In the genomic region with DNA sequence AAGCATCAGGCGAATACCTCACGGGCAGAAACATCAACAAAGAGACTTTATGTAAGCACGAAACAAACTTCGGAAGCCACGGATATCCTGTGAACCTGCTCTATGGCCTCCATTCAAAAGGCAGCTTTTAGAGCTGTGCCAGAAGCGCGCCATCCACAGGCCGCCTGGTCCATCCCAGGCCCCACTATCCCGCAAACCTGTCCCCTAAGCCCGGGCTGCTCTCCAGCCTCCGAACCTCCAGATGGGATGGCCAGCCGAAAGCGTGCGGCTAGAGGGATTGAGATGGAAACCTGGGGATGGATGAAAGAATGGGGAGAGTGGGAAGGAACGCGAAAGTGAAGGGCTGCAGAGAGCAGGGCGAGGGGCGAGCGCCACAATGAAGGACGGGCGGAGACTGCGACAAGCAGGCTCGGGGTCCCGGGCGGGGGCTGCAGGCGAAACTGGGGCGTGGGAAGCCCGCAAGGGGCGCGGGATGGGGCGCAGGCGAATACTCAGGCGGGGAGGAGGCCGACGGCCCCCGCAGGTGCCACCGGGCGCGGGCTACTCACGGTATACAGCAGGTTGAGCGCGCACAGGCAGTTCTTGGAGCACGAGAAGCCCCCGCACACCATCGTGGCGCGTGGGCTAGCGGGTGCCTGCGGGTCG, we compare ENCODE assay signal across 8 mouse cellular contexts. TPM values are rescaled to one million over a fixed set of nuclear protein-coding genes. Genes with fewer than 3 reads are reported as not detected.
DNase-seq lines count a peak whose midpoint lies in the region; ATAC-seq and TF ChIP-seq lines count a peak whose summit lies in the region.

No protein-coding gene starts in this region.

- no peaks in the 10 kb centered on the region for H3K36me3 ChIP-seq in embryonic facial prominence, embryonic 13.5 days
- H3K36me3 ChIP-seq in heart, embryonic 10.5 days: no peaks in the 10 kb centered on the region
- H3K36me3 ChIP-seq in liver, embryonic 14.5 days (replicated peaks; ENCODE audit: control insufficient read depth, insufficient read depth, low read depth): no peaks in the 10 kb centered on the region
- H3K36me3 ChIP-seq in stomach, postnatal 0 days (ENCODE audit: control insufficient read depth, insufficient read depth, low read length): no peaks in the 10 kb centered on the region

- DNase-seq in CD8-positive naive resting alpha-beta T cell, adult 2 months (ENCODE audit: low read depth in 2 of 2, low spot score in 2 of 2): peak; percentile 52 to 62
- DNase-seq in heart, embryonic 10.5 days (ENCODE audit: low spot score): peak; percentile 77
- peak; percentile 50 for DNase-seq in kidney, adult 9 months
- no peak for DNase-seq in liver, embryonic 14.5 days (ENCODE audit: low read depth in 3 of 3, low spot score in 3 of 3)
- peak; percentile 79 for DNase-seq in neural tube, embryonic 10.5 days (ENCODE audit: extremely low spot score, low spot score)
- DNase-seq in stomach, postnatal 0 days (ENCODE audit: low spot score): peak; percentile 55

- no peaks in the 10 kb centered on the region for H3K9me3 ChIP-seq in embryonic facial prominence, embryonic 13.5 days
- H3K9me3 ChIP-seq in heart, embryonic 10.5 days: no peaks in the 10 kb centered on the region
- H3K9me3 ChIP-seq in liver, embryonic 14.5 days (ENCODE audit: control insufficient read depth, low read length): no peaks in the 10 kb centered on the region
- H3K9me3 ChIP-seq in stomach, postnatal 0 days (ENCODE audit: control insufficient read depth, low read length): no peaks in the 10 kb centered on the region

- H3K4me2 ChIP-seq in embryonic facial prominence, embryonic 13.5 days: peak overlapping the region; percentile 92
- peak overlapping the region; percentile 89 for H3K4me2 ChIP-seq in liver, embryonic 14.5 days (ENCODE audit: low read depth)
- H3K4me2 ChIP-seq in stomach, postnatal 0 days (replicated peaks; ENCODE audit: low read depth): peak overlapping the region; percentile 100

- peaks cover 3% of the 10 kb centered on the region; the same call in 1 of the 2 replicates for H3K27me3 ChIP-seq in embryonic facial prominence, embryonic 13.5 days
- no peaks in the 10 kb centered on the region for H3K27me3 ChIP-seq in heart, embryonic 10.5 days (ENCODE audit: insufficient read depth, poor library complexity, severe bottlenecking)
- H3K27me3 ChIP-seq in liver, embryonic 14.5 days (ENCODE audit: control insufficient read depth, insufficient read depth, low read length): no peaks in the 10 kb centered on the region
- H3K27me3 ChIP-seq in stomach, postnatal 0 days (ENCODE audit: control insufficient read depth, insufficient read depth, low read length): no peaks in the 10 kb centered on the region

- TF ChIP-seq CTCF in bone marrow, adult 2 months (IDR thresholded peaks at IDR 0.05; ENCODE audit: control insufficient read depth, insufficient read depth, low read length): no peak
- peak; percentile 47 for TF ChIP-seq CTCF in liver, embryonic 14.5 days (IDR thresholded peaks at IDR 0.05; ENCODE audit: low read depth)
- TF ChIP-seq CTCF in stomach, postnatal 0 days (IDR thresholded peaks at IDR 0.05; ENCODE audit: low read depth): peak; percentile 58

- ATAC-seq in embryonic facial prominence, embryonic 13.5 days (ENCODE audit: insufficient number of reproducible peaks, insufficient read depth, low FRiP score, low TSS enrichment, low read depth): peak; percentile 38; the same call in 1 of the 2 replicates
- peak; percentile 69 for ATAC-seq in liver, embryonic 14.5 days (ENCODE audit: insufficient read depth)
- ATAC-seq in stomach, postnatal 0 days (ENCODE audit: low FRiP score, low TSS enrichment): peak; percentile 65

- H3K4me3 ChIP-seq in bone marrow, adult 2 months (replicated peaks; ENCODE audit: control insufficient read depth, low read depth, low read length): peak overlapping the region; percentile 74
- H3K4me3 ChIP-seq in embryonic facial prominence, embryonic 13.5 days: peak overlapping the region; percentile 69
- H3K4me3 ChIP-seq in heart, embryonic 10.5 days: peak overlapping the region; percentile 95
- H3K4me3 ChIP-seq in liver, embryonic 14.5 days (ENCODE audit: insufficient read depth in 1 of 2, low read depth in 2 of 2, low read length in 2 of 2): peak overlapping the region; percentile 69 to 72
- H3K4me3 ChIP-seq in stomach, postnatal 0 days (ENCODE audit: low read depth, low read length): peak overlapping the region; percentile 85

- H3K27ac ChIP-seq in bone marrow, adult 2 months (ENCODE audit: control insufficient read depth, insufficient read depth, low read depth, low read length, poor library complexity): peak overlapping the region; percentile 52
- H3K27ac ChIP-seq in embryonic facial prominence, embryonic 13.5 days: 0 out of 2 replicates have a peak overlapping the region, but pooled peaks have one; percentile 36
- H3K27ac ChIP-seq in heart, embryonic 10.5 days: peak overlapping the region; percentile 94
- no peak overlapping the region for H3K27ac ChIP-seq in liver, embryonic 14.5 days
- peak overlapping the region; percentile 82 for H3K27ac ChIP-seq in stomach, postnatal 0 days (replicated peaks)

- WGBS in bone marrow, adult 2 months: under 1% methylated on average over 50 of the region's 50 CpGs
- 1% methylated on average over 50 of the region's 50 CpGs for WGBS in embryonic facial prominence, embryonic 13.5 days
- WGBS in heart, embryonic 10.5 days: under 1% methylated on average over 50 of the region's 50 CpGs
- under 1% methylated on average over 46 of the region's 50 CpGs for WGBS in liver, embryonic 14.5 days (ENCODE audit: insufficient replicate concordance)
- under 1% methylated on average over 47 of the region's 50 CpGs for WGBS in stomach, postnatal 0 days

- peaks cover 1% of the 10 kb centered on the region for H3K4me1 ChIP-seq in bone marrow, adult 2 months (ENCODE audit: control insufficient read depth, insufficient read depth, low read length)
- H3K4me1 ChIP-seq in embryonic facial prominence, embryonic 13.5 days: peaks cover 7% of the 10 kb centered on the region; the same call in 1 of the 2 replicates
- peaks cover 20% of the 10 kb centered on the region for H3K4me1 ChIP-seq in heart, embryonic 10.5 days
- peaks cover 0 to 18% of the 10 kb centered on the region in 2 experiments; a peak in 3 of 4 replicates for H3K4me1 ChIP-seq in liver, embryonic 14.5 days (replicated peaks; ENCODE audit: control insufficient read depth in 2 of 2, insufficient read depth in 2 of 2, low read length in 1 of 2)
- H3K4me1 ChIP-seq in stomach, postnatal 0 days (replicated peaks; ENCODE audit: control insufficient read depth, insufficient read depth): no peaks in the 10 kb centered on the region

- TF ChIP-seq POLR2A in bone marrow, adult 2 months (IDR thresholded peaks at IDR 0.05; ENCODE audit: borderline replicate concordance, control insufficient read depth, low read depth, low read length): no peak

- no peak for TF ChIP-seq EP300 in liver, embryonic 14.5 days (IDR thresholded peaks at IDR 0.05; ENCODE audit: low read depth)
- no peak for TF ChIP-seq EP300 in stomach, postnatal 0 days (optimal IDR thresholded peaks at IDR 0.05)

- H3K9ac ChIP-seq in embryonic facial prominence, embryonic 13.5 days: peak overlapping the region; percentile 73
- H3K9ac ChIP-seq in liver, embryonic 14.5 days (replicated peaks): peak overlapping the region; percentile 71
- H3K9ac ChIP-seq in stomach, postnatal 0 days (ENCODE audit: low read length): peak overlapping the region; percentile 81

RNA-seq across cellular contexts. Expression of a gene that starts 0.5 kb away (rescaled TPM):
- polyA plus RNA-seq in bone marrow, adult 2 months (2011; ENCODE audit: insufficient read depth, insufficient read length, low replicate concordance, missing spikeins): 18.3 and 22.2 TPM in 2 replicates
- 57.4 and 61.3 TPM in 2 replicates for polyA plus RNA-seq in embryonic facial prominence, embryonic 13.5 days (2015; fragmentation: Nextera tagmentation; extraction: Ambion mirVana)
- polyA plus RNA-seq in heart, embryonic 10.5 days (2016; fragmentation: Nextera tagmentation; extraction: Ambion mirVana): 72.7 and 75.8 TPM in 2 replicates
- polyA plus RNA-seq in liver, embryonic 14.5 days (2012; rRNA removed): 7.8 and 9.3 TPM in 2 replicates
- polyA plus RNA-seq in liver, embryonic 14.5 days (2014; fragmentation: Nextera tagmentation; extraction: Ambion mirVana): 15.5 and 17.4 TPM in 2 replicates
- 121 and 129 TPM in 2 replicates for polyA plus RNA-seq in stomach, postnatal 0 days (2015; fragmentation: Nextera tagmentation; extraction: Ambion mirVana)

RNA-seq across cellular contexts. Expression of a gene that starts 49.1 kb away (rescaled TPM):
- not detected in 2 replicates for polyA plus RNA-seq in bone marrow, adult 2 months (2011; ENCODE audit: insufficient read depth, insufficient read length, low replicate concordance, missing spikeins)
- 0.55 and 1.7 TPM in 2 replicates for polyA plus RNA-seq in embryonic facial prominence, embryonic 13.5 days (2015; fragmentation: Nextera tagmentation; extraction: Ambion mirVana)
- not detected in 2 replicates for polyA plus RNA-seq in heart, embryonic 10.5 days (2016; fragmentation: Nextera tagmentation; extraction: Ambion mirVana)
- 0.07 and 0.09 TPM in 2 replicates for polyA plus RNA-seq in liver, embryonic 14.5 days (2012; rRNA removed)
- polyA plus RNA-seq in liver, embryonic 14.5 days (2014; fragmentation: Nextera tagmentation; extraction: Ambion mirVana): not detected in 2 replicates
- polyA plus RNA-seq in stomach, postnatal 0 days (2015; fragmentation: Nextera tagmentation; extraction: Ambion mirVana): 1,362 and 1,533 TPM in 2 replicates

Comparison
In these comparisons a context has a peak if more than half of its experiments do, and no peak if none do; other contexts are left out.
1. DNase-seq: peak in CD8-positive naive resting alpha-beta T cell, adult 2 months (2 of 2), heart, embryonic 10.5 days (single experiment), kidney, adult 9 months (single experiment), neural tube, embryonic 10.5 days (single experiment) and stomach, postnatal 0 days (single experiment); none in liver, embryonic 14.5 days (0 of 3).
2. RNA of a gene that starts 49.1 kb away (polyA plus RNA-seq): 1,362 to 1,533 TPM in stomach, postnatal 0 days; 0.55 to 1.7 TPM in embryonic facial prominence, embryonic 13.5 days, 0.07 to 0.09 TPM in liver, embryonic 14.5 days, not detected in bone marrow, adult 2 months and not detected in heart, embryonic 10.5 days; every median in the first group is over 100 times any median in the second.
3. Peak in every context shown above with its lines, with median percentiles within 50 percentile points of each other: H3K4me3 ChIP-seq, ATAC-seq, H3K4me2 ChIP-seq and H3K9ac ChIP-seq.